Mouse (Mus musculus): ENCODE measurements at regions not wholly inside any gene's neighbourhood (a gene's known extent, or its start where the extent isn't known, plus 50 kb on each side); places are given as distances from the start of the nearest gene placed in this dataset.

GRCm38 (mm10) chr13:31124547-31125216 is 150.7 kb downstream of the Gm5447 start:
- no peak overlapping the region for H3K27ac ChIP-seq (ENCODE audit: control insufficient read depth, low read depth, low read length)
- H3K27me3 ChIP-seq (ENCODE audit: control insufficient read depth in 1 of 2, insufficient read depth in 2 of 2, low read length in 2 of 2), result no peaks in the 10 kb centered on the region
- H3K9ac ChIP-seq (ENCODE audit: control insufficient read depth, low read depth, low read length, poor library complexity, severe bottlenecking), result no peak overlapping the region
- H3K36me3 ChIP-seq (ENCODE audit: control insufficient read depth in 1 of 2, insufficient read depth in 2 of 2, low read length in 2 of 2), result no peaks in the 10 kb centered on the region
- no peaks in the 10 kb centered on the region for H3K4me1 ChIP-seq (ENCODE audit: control insufficient read depth in 1 of 2, insufficient read depth in 2 of 2, low read length in 2 of 2)
- TF ChIP-seq POLR2A (IDR thresholded peaks at IDR 0.05; ENCODE audit: control insufficient read depth in 1 of 2, insufficient read depth in 1 of 2, low read depth in 1 of 2, low read length in 2 of 2, poor library complexity in 1 of 2) (no peak), SMC3 (IDR thresholded peaks at IDR 0.05; ENCODE audit: low read depth, low read length) (no peak)
- H3K4me3 ChIP-seq (ENCODE audit: control insufficient read depth in 1 of 2, insufficient read depth in 1 of 2, low read depth in 2 of 2, low read length in 2 of 2), result no peak overlapping the region
- H3K9me3 ChIP-seq (replicated peaks; ENCODE audit: insufficient read depth, low read length), result no peaks in the 10 kb centered on the region
- DNase-seq (ENCODE audit: low read depth, low spot score), result peak; percentile 4
- H3K79me2 ChIP-seq (ENCODE audit: control insufficient read depth, insufficient read depth, low read length, poor library complexity), result no peaks in the 10 kb centered on the region

GRCm38 (mm10) chr13:31132501-31132900 is 158.5 kb downstream of the Gm5447 start:
- H3K4me3 ChIP-seq (ENCODE audit: control insufficient read depth in 1 of 2, insufficient read depth in 1 of 2, low read depth in 2 of 2, low read length in 2 of 2), result no peak overlapping the region
- no peak overlapping the region for H3K9ac ChIP-seq (ENCODE audit: control insufficient read depth, low read depth, low read length, poor library complexity, severe bottlenecking)
- no peak for TF ChIP-seq SMC3 (IDR thresholded peaks at IDR 0.05; ENCODE audit: low read depth, low read length)
- no peak for TF ChIP-seq ZNF384 (IDR thresholded peaks at IDR 0.05; ENCODE audit: low read depth, low read length)
- no peak for TF ChIP-seq KAT2A (conservative IDR thresholded peaks at IDR 0.05; ENCODE audit: low read depth, low read length)
- TF ChIP-seq ELF1 (IDR thresholded peaks at IDR 0.05; ENCODE audit: low read depth, low read length), result no peak
- TF ChIP-seq CTCF (IDR thresholded peaks at IDR 0.05 in 2 of 3, conservative IDR thresholded peaks at IDR 0.05 in 1 of 3; ENCODE audit: control insufficient read depth in 1 of 3, insufficient read depth in 1 of 3, low read depth in 2 of 3, low read length in 3 of 3, poor library complexity in 1 of 3, severe bottlenecking in 1 of 3), result peak in 1 of 3 experiments; percentile 3; a peak in 2 of 6 replicates
- no peak for TF ChIP-seq TBP (IDR thresholded peaks at IDR 0.05; ENCODE audit: low read depth, low read length)
- no peaks in the 10 kb centered on the region for H3K27me3 ChIP-seq (ENCODE audit: control insufficient read depth in 1 of 2, insufficient read depth in 2 of 2, low read length in 2 of 2)
- no peaks in the 10 kb centered on the region for H3K9me3 ChIP-seq (replicated peaks; ENCODE audit: insufficient read depth, low read length)
- no peak overlapping the region for H3K27ac ChIP-seq (ENCODE audit: control insufficient read depth, low read depth, low read length)
- H3K4me1 ChIP-seq (ENCODE audit: control insufficient read depth in 1 of 2, insufficient read depth in 2 of 2, low read length in 2 of 2), result no peaks in the 10 kb centered on the region
- peak; percentile 6 for DNase-seq (ENCODE audit: low read depth, low spot score)
- H3K79me2 ChIP-seq (ENCODE audit: control insufficient read depth, insufficient read depth, low read length, poor library complexity), result no peaks in the 10 kb centered on the region
- H3K36me3 ChIP-seq (ENCODE audit: control insufficient read depth in 1 of 2, insufficient read depth in 2 of 2, low read length in 2 of 2), result no peaks in the 10 kb centered on the region

GRCm38 (mm10) chr13:31139686-31140085 is 165.7 kb downstream of the Gm5447 start:
- H3K79me2 ChIP-seq (ENCODE audit: control insufficient read depth, insufficient read depth, low read length, poor library complexity), result no peaks in the 10 kb centered on the region
- H3K36me3 ChIP-seq (ENCODE audit: control insufficient read depth in 1 of 2, insufficient read depth in 2 of 2, low read length in 2 of 2), result no peaks in the 10 kb centered on the region
- H3K9me3 ChIP-seq (replicated peaks; ENCODE audit: insufficient read depth, low read length), result no peaks in the 10 kb centered on the region
- no peak for DNase-seq (ENCODE audit: low read depth, low spot score)
- no peak overlapping the region for H3K27ac ChIP-seq (ENCODE audit: control insufficient read depth, low read depth, low read length)
- no peak overlapping the region for H3K4me3 ChIP-seq (ENCODE audit: control insufficient read depth in 1 of 2, insufficient read depth in 1 of 2, low read depth in 2 of 2, low read length in 2 of 2)
- no peaks in the 10 kb centered on the region for H3K27me3 ChIP-seq (ENCODE audit: control insufficient read depth in 1 of 2, insufficient read depth in 2 of 2, low read length in 2 of 2)
- TF ChIP-seq KAT2A (conservative IDR thresholded peaks at IDR 0.05; ENCODE audit: low read depth, low read length) (no peak), ZC3H11A (IDR thresholded peaks at IDR 0.05; ENCODE audit: low read depth, low read length) (no peak), SIN3A (IDR thresholded peaks at IDR 0.05; ENCODE audit: low read length) (no peak), BHLHE40 (IDR thresholded peaks at IDR 0.05; ENCODE audit: borderline replicate concordance, low read depth, low read length) (no peak)
- no peak overlapping the region for H3K9ac ChIP-seq (ENCODE audit: control insufficient read depth, low read depth, low read length, poor library complexity, severe bottlenecking)
- no peaks in the 10 kb centered on the region for H3K4me1 ChIP-seq (ENCODE audit: control insufficient read depth in 1 of 2, insufficient read depth in 2 of 2, low read length in 2 of 2)
